Mouse (Mus musculus): ENCODE data around the gene Krt81. TPM values are rescaled to one million over a fixed set of nuclear protein-coding genes. Genes with fewer than 3 reads are reported as not detected.
A peak's percentile ranks its signal among the peaks of the same experiment; 100 is the strongest.

Gene Krt81
- total RNA-seq (2022), result not detected

GRCm38 (mm10) chr15:101463651-101464050 lies at the start of gene Krt81:
Gene Krt81, minus strand, starts transcription at chr15:101463751.
- DNase-seq (ENCODE audit: low spot score in 2 of 2), result no peak

- DNase-seq (ENCODE audit: low spot score in 2 of 2), result no peak
Observed at GRCm38 (mm10) chr15:101508247-101508646, 44.7 kb upstream of the Krt81 start.

- no peak for DNase-seq (ENCODE audit: low spot score in 2 of 2)
Observed at GRCm38 (mm10) chr15:101506896-101507758, 43.6 kb upstream of the Krt81 start.

DNA sequence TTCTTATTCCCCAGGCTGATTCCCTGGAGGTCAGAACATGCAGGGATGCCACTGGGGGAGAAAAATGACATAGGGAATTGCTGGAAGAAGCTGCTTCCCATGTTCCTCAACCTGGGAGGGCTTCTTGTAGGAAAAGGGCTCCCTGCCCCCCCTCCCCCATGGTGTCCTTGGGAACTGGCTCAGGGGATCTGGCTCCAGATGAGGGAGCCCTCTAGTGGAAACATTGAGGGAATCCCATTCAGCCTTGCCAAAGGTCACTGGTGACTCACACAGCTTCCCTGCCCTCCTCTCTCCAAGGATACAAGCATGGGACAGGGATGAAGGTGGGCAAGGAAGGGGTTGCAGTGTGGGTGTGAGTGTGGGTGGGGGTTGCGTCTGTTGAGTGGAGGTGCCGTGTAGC lies 33.6 kb upstream of the Krt81 start:
- no peak for DNase-seq (ENCODE audit: low spot score in 2 of 2)

DNA sequence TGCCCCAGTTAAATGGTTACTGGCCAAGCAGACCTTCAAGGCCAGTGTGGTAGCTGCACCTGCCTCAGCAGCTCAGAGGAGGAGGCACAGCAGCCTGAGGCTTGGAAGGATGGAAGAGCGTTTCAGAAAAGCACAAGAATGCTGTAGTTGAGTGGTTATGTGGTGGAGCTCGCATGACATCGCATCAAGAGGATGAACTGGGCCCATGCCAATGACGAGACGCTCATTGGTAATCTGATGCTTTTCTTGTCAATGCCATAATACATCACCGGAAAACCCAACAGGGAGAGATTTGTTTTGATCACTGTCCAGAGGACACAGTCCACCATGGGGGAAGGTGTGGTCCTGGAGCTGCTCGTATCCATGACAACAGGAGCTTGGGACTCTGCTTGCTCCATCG lies 31.7 kb upstream of the Krt81 start:
- no peak for DNase-seq (ENCODE audit: low spot score in 2 of 2)

GRCm38 (mm10) chr15:101494203-101494602 lies 30.7 kb upstream of the Krt81 start:
- no peak for DNase-seq (ENCODE audit: low spot score in 2 of 2)

DNA sequence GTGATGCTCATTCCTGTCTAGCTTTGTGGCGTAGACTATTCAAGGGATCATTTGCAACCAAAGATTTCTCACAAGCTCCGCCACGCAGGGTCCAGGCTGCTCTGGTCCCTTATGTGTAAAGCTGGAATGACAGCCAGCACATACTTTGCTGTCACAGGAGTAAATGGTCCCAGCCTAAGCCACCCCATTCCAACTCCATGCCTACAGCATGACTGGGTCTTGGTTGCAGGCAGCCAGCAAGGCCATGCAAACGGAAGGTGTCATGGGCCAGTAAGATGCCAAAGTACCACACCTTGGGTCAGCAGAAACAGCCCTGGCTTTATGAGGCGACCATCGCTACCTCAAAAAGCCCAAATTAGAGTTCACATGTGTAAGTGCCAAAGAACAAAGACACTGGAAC lies 30.2 kb upstream of the Krt81 start:
- DNase-seq (ENCODE audit: low spot score in 2 of 2), result no peak

DNA sequence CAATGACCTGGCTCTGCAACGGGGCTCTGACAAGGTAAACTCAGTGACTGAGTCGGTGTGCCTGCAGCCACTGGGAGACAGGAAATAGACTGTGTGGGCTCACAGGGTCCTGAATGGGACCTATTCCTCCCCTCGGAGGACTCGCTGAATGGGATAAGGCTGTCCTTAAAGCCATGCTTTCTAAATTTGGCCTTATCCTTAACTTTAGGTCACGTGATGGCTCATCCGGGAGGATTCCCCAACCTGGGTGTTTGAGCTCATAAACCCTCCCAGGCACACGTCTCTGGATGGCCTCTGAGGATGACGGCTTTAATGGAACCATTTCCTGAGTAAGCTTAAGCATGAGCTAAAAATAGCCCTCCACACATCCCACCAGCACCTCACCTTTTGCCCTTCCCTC lies 29.2 kb upstream of the Krt81 start:
- DNase-seq (ENCODE audit: low spot score in 2 of 2), result no peak

- DNase-seq (ENCODE audit: low spot score in 2 of 2), result no peak
Observed at GRCm38 (mm10) chr15:101491431-101491830, 27.9 kb upstream of the Krt81 start, which contains the start of gene Krt83. Gene Krt83, minus strand, starts transcription at chr15:101491512.

DNA sequence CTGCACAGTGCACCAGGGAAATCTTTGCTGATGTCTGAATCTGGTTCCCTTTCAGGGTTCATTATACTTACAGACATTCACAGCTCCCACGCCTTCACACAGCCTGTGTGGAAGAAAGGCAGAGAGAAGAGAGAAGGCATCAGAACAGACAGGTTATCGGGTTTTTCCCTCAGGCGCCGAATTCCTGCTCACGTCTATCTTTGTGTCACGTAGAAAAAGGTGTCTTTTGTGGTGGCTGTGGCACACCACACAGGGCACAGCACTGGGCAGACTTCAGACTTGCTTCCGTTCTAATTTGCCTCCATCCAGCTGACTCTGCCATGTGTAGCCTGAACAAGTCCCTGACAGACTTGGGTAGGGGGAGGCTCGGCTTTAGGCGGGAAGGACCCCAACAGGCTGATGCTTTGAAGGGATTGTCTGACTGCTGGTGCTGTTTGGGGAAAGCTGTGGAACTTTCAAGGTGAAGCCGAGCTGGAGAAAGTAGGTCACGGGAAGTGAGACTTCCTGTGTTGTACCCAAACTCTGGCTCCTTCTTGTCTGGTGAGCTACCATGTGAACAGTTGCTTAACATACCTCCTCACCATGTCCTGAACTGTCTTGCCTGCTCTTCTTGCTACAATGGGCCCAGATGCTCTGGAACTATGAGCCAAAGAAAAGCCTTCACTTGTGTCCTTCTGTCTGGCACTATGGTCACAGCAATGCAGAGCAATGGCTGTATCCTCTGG lies 22.5 kb upstream of the Krt81 start:
- no peak for DNase-seq (ENCODE audit: low spot score in 2 of 2)

DNA sequence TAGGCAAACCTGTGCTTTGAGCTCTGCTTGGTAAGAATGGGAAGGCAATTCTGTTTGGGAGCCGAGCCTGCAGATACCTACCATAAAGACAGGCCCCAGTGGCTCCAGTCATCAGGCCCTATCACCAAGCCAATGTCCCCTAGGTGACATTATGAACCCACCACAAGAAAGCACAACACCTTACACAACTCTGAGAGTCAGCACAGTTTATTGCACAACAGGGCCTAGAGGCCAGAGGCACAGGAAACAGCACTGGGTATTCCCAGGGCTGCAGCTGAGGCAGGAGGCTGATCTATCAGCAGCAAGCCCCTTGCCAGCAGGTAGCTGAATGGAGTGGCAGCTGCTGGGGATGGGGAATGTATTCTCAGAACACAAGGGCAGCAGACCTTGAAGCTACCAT lies 21.4 kb upstream of the Krt81 start:
- DNase-seq (ENCODE audit: low spot score in 2 of 2), result no peak

GRCm38 (mm10) chr15:101483646-101484045 lies 20.1 kb upstream of the Krt81 start:
- DNase-seq (ENCODE audit: low spot score in 2 of 2), result no peak

GRCm38 (mm10) chr15:101482056-101482455 lies 18.5 kb upstream of the Krt81 start:
- DNase-seq (ENCODE audit: low spot score in 2 of 2), result no peak

DNA sequence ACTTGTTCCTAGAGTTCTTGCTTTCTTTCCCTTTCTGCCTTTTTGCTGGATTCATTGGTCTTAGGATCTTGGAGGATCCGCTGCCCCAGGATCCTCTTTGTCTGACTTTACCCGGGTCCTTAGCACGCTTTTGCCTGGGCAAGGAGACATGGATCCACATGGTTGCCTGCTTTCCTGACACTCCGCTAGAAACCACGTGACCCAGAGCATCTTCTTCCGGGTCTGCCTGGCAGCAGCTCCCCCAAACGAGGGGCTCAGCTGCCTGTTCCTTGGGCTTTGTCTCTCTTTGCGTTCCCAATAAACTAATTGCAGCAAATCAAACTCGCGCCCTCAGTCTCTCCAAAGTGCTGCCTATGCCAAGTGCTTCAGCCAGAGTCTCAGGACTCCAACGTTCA lies 16.1 kb upstream of the Krt81 start:
- no peak for DNase-seq (ENCODE audit: low spot score in 2 of 2)

DNA sequence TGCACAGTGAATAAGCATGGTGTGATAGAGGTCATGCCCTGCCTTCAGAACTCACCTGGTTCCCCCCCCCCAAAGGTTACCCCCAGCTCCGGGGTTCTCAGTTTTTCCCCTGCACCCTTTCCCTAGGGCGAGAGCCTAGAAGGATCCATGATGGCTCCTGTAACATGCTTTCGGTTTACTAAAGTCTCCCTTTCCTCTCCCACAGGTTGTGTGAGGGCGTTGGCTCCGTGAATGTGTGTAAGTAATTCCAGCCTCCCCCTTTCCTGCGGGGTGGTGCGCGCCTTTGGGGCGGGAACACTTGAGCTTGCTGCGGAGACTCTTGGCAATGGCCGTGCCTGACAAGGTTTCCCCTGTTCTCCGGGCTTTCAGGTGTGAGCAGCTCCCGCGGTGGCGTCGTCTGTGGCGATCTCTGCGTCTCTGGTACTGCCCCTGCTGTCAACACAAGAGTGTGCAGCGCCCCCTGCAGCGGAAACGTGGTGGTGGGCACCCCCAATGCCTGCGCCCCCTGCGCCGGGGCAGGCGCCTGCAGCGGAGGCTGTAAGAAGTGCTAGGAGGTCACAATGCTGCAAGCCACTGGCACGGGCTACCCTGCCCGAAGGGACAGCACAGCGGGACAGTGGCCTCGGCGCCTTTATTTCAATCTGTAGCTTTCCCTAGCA lies 15.6 kb upstream of the Krt81 start:
- DNase-seq (ENCODE audit: low spot score in 2 of 2), result peak in 1 of 2 experiments; percentile 33

GRCm38 (mm10) chr15:101472952-101473528 lies 9.5 kb upstream of the Krt81 start, which contains the start of gene Krt86:
Gene Krt86, plus strand, starts transcription at chr15:101473478.
- no peak for DNase-seq (ENCODE audit: low spot score in 2 of 2)

DNA sequence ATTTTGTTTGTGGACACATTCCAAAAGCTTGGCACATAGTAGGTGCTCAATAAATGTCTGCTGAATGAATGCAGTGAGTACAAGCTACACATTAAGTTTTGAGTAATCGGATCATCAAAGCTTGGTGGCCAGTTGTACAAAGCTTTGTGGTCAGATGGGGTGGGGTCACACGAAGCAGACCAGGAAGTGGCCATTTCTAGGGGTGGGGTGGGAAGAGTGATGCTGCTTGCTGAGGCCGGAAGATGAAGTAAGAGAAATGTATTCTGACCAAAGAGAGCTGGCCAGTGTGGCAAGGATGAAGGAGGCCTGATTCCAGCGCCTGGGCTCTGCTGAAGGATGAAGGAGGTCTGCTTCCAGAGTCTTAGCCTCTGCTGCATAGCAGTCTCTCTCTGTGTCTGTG lies 5.5 kb upstream of the Krt81 start:
- no peak for DNase-seq (ENCODE audit: low spot score in 2 of 2)

DNA sequence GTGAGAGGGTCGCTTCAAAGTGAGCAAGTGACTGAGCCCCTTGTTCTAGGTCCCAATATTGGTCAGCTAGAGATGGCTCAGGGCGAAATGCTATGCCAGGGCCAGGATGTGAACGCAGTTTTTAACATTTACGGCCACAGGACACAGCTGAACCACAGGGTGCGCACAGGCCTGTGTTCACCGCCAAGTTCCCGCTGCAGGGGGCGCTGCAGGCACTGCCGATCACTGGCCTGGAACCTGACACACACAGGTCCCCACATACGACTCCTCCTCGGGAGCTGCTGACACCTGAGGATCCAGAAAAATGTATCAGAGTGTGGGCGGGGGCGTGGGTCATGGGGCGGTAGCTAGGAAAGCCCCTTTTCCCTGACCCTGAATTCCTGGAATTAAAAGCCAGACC lies 4.3 kb downstream of the Krt81 start:
- DNase-seq (ENCODE audit: low spot score in 2 of 2), result no peak

DNA sequence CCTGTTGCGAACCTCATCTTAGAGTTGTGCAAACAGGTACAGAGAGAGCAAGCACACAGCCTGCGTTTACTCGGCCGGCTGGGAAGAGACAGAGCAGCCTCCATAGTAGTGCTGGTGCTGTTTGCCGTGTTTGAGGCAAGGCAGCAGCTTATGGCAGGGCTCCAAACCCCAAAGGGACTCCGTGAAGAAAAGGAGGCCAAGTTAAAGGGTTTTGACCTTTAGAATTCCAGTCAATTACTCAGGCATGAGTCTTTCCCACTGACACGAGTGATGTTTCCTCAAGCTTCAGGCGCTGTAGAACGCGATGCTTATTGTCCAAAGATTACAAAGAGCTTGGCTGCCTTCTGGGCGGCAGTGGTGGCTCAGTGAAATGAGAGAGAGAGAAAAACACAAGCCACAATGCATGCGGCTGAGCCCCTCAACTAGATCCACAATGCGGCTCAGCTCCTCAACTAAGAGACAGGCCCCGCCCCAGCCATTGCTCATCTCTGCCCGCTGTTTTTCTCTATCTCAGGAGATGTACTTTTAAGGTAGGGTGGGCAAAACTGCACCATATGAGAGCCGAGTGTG lies 5.1 kb downstream of the Krt81 start:
- DNase-seq (ENCODE audit: low spot score in 2 of 2), result peak in 1 of 2 experiments; percentile 10

- no peak for DNase-seq (ENCODE audit: low spot score in 2 of 2)
Observed at GRCm38 (mm10) chr15:101455891-101456290, 7.7 kb downstream of the Krt81 start.

- DNase-seq (ENCODE audit: low spot score in 2 of 2), result no peak
Observed at GRCm38 (mm10) chr15:101455292-101455691, 8.3 kb downstream of the Krt81 start.

Data from gastrocnemius, adult 8-10 months (tissue).